Mouse (Mus musculus): ENCODE measurements at regions not wholly inside any gene's neighbourhood (a gene's known extent, or its start where the extent isn't known, plus 50 kb on each side); places are given as distances from the start of the nearest gene placed in this dataset.

- H3K4me3 ChIP-seq (ENCODE audit: control insufficient read depth in 1 of 2, insufficient read depth in 1 of 2, low read depth in 2 of 2, low read length in 2 of 2): no peak overlapping the region
- no peaks in the 10 kb centered on the region for H3K4me1 ChIP-seq (ENCODE audit: control insufficient read depth in 1 of 2, insufficient read depth in 2 of 2, low read length in 2 of 2)
- H3K27ac ChIP-seq (ENCODE audit: control insufficient read depth, low read depth, low read length): no peak overlapping the region
- peak; percentile 6 for DNase-seq (ENCODE audit: low read depth, low spot score)
- TF ChIP-seq RAD21 (IDR thresholded peaks at IDR 0.05; ENCODE audit: low read depth, low read length) (peak; percentile 46), TCF12 (IDR thresholded peaks at IDR 0.05; ENCODE audit: low read depth, low read length) (no peak), UBTF (IDR thresholded peaks at IDR 0.05; ENCODE audit: borderline replicate concordance, insufficient read depth, low read depth, low read length) (no peak), CHD2 (IDR thresholded peaks at IDR 0.05; ENCODE audit: low read length) (no peak), NRF1 (IDR thresholded peaks at IDR 0.05; ENCODE audit: insufficient read depth, low read depth, low read length, poor library complexity, severe bottlenecking) (no peak), ZNF384 (IDR thresholded peaks at IDR 0.05; ENCODE audit: low read depth, low read length) (no peak), USF2 (IDR thresholded peaks at IDR 0.05; ENCODE audit: borderline replicate concordance in 1 of 2, insufficient read depth in 1 of 2, low read depth in 1 of 2, low read length in 2 of 2) (no peak), GATA1 (IDR thresholded peaks at IDR 0.05; ENCODE audit: low read depth, low read length) (no peak), MYB (IDR thresholded peaks at IDR 0.05; ENCODE audit: low read depth, low read length) (no peak), MAZ (IDR thresholded peaks at IDR 0.05; ENCODE audit: low read depth, low read length) (no peak), ZKSCAN1 (IDR thresholded peaks at IDR 0.05; ENCODE audit: low read depth, low read length) (no peak), SMC3 (IDR thresholded peaks at IDR 0.05; ENCODE audit: low read depth, low read length) (peak; percentile 38; the same call in 1 of the 2 replicates), ETS1 (IDR thresholded peaks at IDR 0.05; ENCODE audit: low read depth, low read length) (no peak), CTCF (IDR thresholded peaks at IDR 0.05 in 2 of 3, conservative IDR thresholded peaks at IDR 0.05 in 1 of 3; ENCODE audit: control insufficient read depth in 1 of 3, insufficient read depth in 1 of 3, low read depth in 2 of 3, low read length in 3 of 3, poor library complexity in 1 of 3, severe bottlenecking in 1 of 3) (peak; percentile 26 to 42 (median 28))
- no peaks in the 10 kb centered on the region for H3K79me2 ChIP-seq (ENCODE audit: control insufficient read depth, insufficient read depth, low read length, poor library complexity)
- no peak overlapping the region for H3K9ac ChIP-seq (ENCODE audit: control insufficient read depth, low read depth, low read length, poor library complexity, severe bottlenecking)
- H3K27me3 ChIP-seq (ENCODE audit: control insufficient read depth in 1 of 2, insufficient read depth in 2 of 2, low read length in 2 of 2): no peaks in the 10 kb centered on the region
- no peaks in the 10 kb centered on the region for H3K36me3 ChIP-seq (ENCODE audit: control insufficient read depth in 1 of 2, insufficient read depth in 2 of 2, low read length in 2 of 2)
- no peaks in the 10 kb centered on the region for H3K9me3 ChIP-seq (replicated peaks; ENCODE audit: insufficient read depth, low read length)
These were observed 345.0 kb downstream of the Ttll7 start for GRCm38 (mm10) chr3:147197215-147197614.

GRCm38 (mm10) chr3:147211127-147211940 lies 359.2 kb downstream of the Ttll7 start:
- Histone ChIP-seq H3K36me3 (ENCODE audit: control insufficient read depth in 1 of 2, insufficient read depth in 2 of 2, low read length in 2 of 2) (no peaks in the 10 kb centered on the region), H3K4me3 (ENCODE audit: control insufficient read depth in 1 of 2, insufficient read depth in 1 of 2, low read depth in 2 of 2, low read length in 2 of 2) (no peak overlapping the region), H3K27ac (ENCODE audit: control insufficient read depth, low read depth, low read length) (no peak overlapping the region), H3K79me2 (ENCODE audit: control insufficient read depth, insufficient read depth, low read length, poor library complexity) (no peaks in the 10 kb centered on the region), H3K4me1 (ENCODE audit: control insufficient read depth in 1 of 2, insufficient read depth in 2 of 2, low read length in 2 of 2) (no peaks in the 10 kb centered on the region), H3K9ac (ENCODE audit: control insufficient read depth, low read depth, low read length, poor library complexity, severe bottlenecking) (no peak overlapping the region), H3K9me3 (replicated peaks; ENCODE audit: insufficient read depth, low read length) (no peaks in the 10 kb centered on the region), H3K27me3 (ENCODE audit: control insufficient read depth in 1 of 2, insufficient read depth in 2 of 2, low read length in 2 of 2) (no peaks in the 10 kb centered on the region; a peak in 1 of 4 replicates)
- no peak for TF ChIP-seq ZKSCAN1 (IDR thresholded peaks at IDR 0.05; ENCODE audit: low read depth, low read length)
- TF ChIP-seq ELF1 (IDR thresholded peaks at IDR 0.05; ENCODE audit: low read depth, low read length): no peak
- TF ChIP-seq POLR2AphosphoS2 (IDR thresholded peaks at IDR 0.05; ENCODE audit: low read length): no peak
- no peak for TF ChIP-seq GATA1 (IDR thresholded peaks at IDR 0.05; ENCODE audit: low read depth, low read length)
- no peak for TF ChIP-seq ZMIZ1 (IDR thresholded peaks at IDR 0.05; ENCODE audit: low read depth, low read length)
- TF ChIP-seq UBTF (IDR thresholded peaks at IDR 0.05; ENCODE audit: borderline replicate concordance, insufficient read depth, low read depth, low read length): no peak
- TF ChIP-seq MXI1 (IDR thresholded peaks at IDR 0.05; ENCODE audit: low read depth, low read length): no peak
- TF ChIP-seq TAL1 (IDR thresholded peaks at IDR 0.05; ENCODE audit: low read length): no peak
- no peak for TF ChIP-seq SMC3 (IDR thresholded peaks at IDR 0.05; ENCODE audit: low read depth, low read length)
- TF ChIP-seq TBP (IDR thresholded peaks at IDR 0.05; ENCODE audit: low read depth, low read length): no peak
- no peak for TF ChIP-seq GABPA (IDR thresholded peaks at IDR 0.05; ENCODE audit: low read depth, low read length)
- no peak for TF ChIP-seq RAD21 (IDR thresholded peaks at IDR 0.05; ENCODE audit: low read depth, low read length)
- TF ChIP-seq POLR2AphosphoS5 (IDR thresholded peaks at IDR 0.05; ENCODE audit: borderline replicate concordance, low read depth, low read length): no peak
- no peak for TF ChIP-seq ETS1 (IDR thresholded peaks at IDR 0.05; ENCODE audit: low read depth, low read length)
- TF ChIP-seq JUND (IDR thresholded peaks at IDR 0.05; ENCODE audit: low read depth, low read length): no peak
- no peak for TF ChIP-seq ZNF384 (IDR thresholded peaks at IDR 0.05; ENCODE audit: low read depth, low read length)
- no peak for TF ChIP-seq CHD2 (IDR thresholded peaks at IDR 0.05; ENCODE audit: low read length)
- TF ChIP-seq EP300 (IDR thresholded peaks at IDR 0.05; ENCODE audit: low read depth in 1 of 2, low read length in 2 of 2): no peak
- no peak for TF ChIP-seq CTCF (IDR thresholded peaks at IDR 0.05 in 2 of 3, conservative IDR thresholded peaks at IDR 0.05 in 1 of 3; ENCODE audit: control insufficient read depth in 1 of 3, insufficient read depth in 1 of 3, low read depth in 2 of 3, low read length in 3 of 3, poor library complexity in 1 of 3, severe bottlenecking in 1 of 3)
- TF ChIP-seq USF1 (IDR thresholded peaks at IDR 0.05; ENCODE audit: low read depth, low read length): no peak
- no peak for DNase-seq (ENCODE audit: low read depth, low spot score)

Data from MEL (cell line).